Mouse (Mus musculus) erythroid progenitor cell, adult 5-6 weeks (primary cell): ENCODE data around the gene Smurf1. TPM values are rescaled to one million over a fixed set of nuclear protein-coding genes. Genes with fewer than 3 reads are reported as not detected.

Source experiments
- ATAC-seq: replicated peaks from 2 replicates; pipeline ENCODE4 v1.8.0; 2016; ENCODE audit warnings: moderate number of reproducible peaks, mild to moderate bottlenecking, moderate TSS enrichment, inconsistent platforms; ENCODE audit not compliant: poor library complexity, low FRiP score, severe bottlenecking
- total RNA-seq, 2 experiments: library from RNA; stranded (forward) in 1 of 2; stranded (reverse) in 1 of 2; fragments of 150-400 nt in 1 of 2; fragments of 186-747, 209-891 nt in 1 of 2; gene quantifications; 2 replicates each; pipeline versions ENCODE4 v1.2.3 to v1.2.4; 2015 to 2017; ENCODE audit warnings: low replicate concordance in 2 of 2

Gene Smurf1
- total RNA-seq, 2 experiments from 2014 or later: 2.1 TPM; not detected in 1

- no peak for ATAC-seq
Measured at GRCm38 (mm10) chr5:144828365-144829102, 137.1 kb downstream of the Smurf1 start.

Other genes starting within 250 kb of the Smurf1 start
- gene Tmem130, start 204.0 kb downstream of the Smurf1 start, total RNA-seq (2015; ENCODE audit: low replicate concordance): not detected in 2 replicates
- gene Tmem130, start 204.0 kb downstream of the Smurf1 start, total RNA-seq (2017; ENCODE audit: low replicate concordance): not detected in 2 replicates
- gene Trrap, start 198.1 kb downstream of the Smurf1 start, total RNA-seq (2015; ENCODE audit: low replicate concordance): 33.9 and 73.4 TPM in 2 replicates
- gene Trrap, start 198.1 kb downstream of the Smurf1 start, total RNA-seq (2017; ENCODE audit: low replicate concordance): 22.2 and 29.5 TPM in 2 replicates
- not detected in 2 replicates for gene Gm4871, start 66.9 kb upstream of the Smurf1 start, total RNA-seq (2015; ENCODE audit: low replicate concordance)
- gene Gm4871, start 66.9 kb upstream of the Smurf1 start, total RNA-seq (2017; ENCODE audit: low replicate concordance): not detected in 2 replicates
- gene 1700018F24Rik, start 77.1 kb upstream of the Smurf1 start, total RNA-seq (2015; ENCODE audit: low replicate concordance): not detected in 2 replicates
- gene 1700018F24Rik, start 77.1 kb upstream of the Smurf1 start, total RNA-seq (2017; ENCODE audit: low replicate concordance): not detected in 2 replicates
- 54.9 and 76.0 TPM in 2 replicates for gene Arpc1a, start 118.0 kb upstream of the Smurf1 start, total RNA-seq (2015; ENCODE audit: low replicate concordance)
- gene Arpc1a, start 118.0 kb upstream of the Smurf1 start, total RNA-seq (2017; ENCODE audit: low replicate concordance): 17.3 and 34.7 TPM in 2 replicates
- not detected in 2 replicates for gene Kpna7, start 118.2 kb upstream of the Smurf1 start, total RNA-seq (2015; ENCODE audit: low replicate concordance)
- not detected in 2 replicates for gene Kpna7, start 118.2 kb upstream of the Smurf1 start, total RNA-seq (2017; ENCODE audit: low replicate concordance)
- 42.8 and 47.6 TPM in 2 replicates for gene Arpc1b, start 148.4 kb upstream of the Smurf1 start, total RNA-seq (2015; ENCODE audit: low replicate concordance)
- gene Arpc1b, start 148.4 kb upstream of the Smurf1 start, total RNA-seq (2017; ENCODE audit: low replicate concordance): 29.4 and 33.0 TPM in 2 replicates
- gene Pdap1, start 174.4 kb upstream of the Smurf1 start, total RNA-seq (2015; ENCODE audit: low replicate concordance): 33.5 and 34.4 TPM in 2 replicates
- gene Pdap1, start 174.4 kb upstream of the Smurf1 start, total RNA-seq (2017; ENCODE audit: low replicate concordance): 85.3 and 103 TPM in 2 replicates
- gene Bud31, start 174.5 kb upstream of the Smurf1 start, total RNA-seq (2015; ENCODE audit: low replicate concordance): 91.0 and 168 TPM in 2 replicates
- 128 and 139 TPM in 2 replicates for gene Bud31, start 174.5 kb upstream of the Smurf1 start, total RNA-seq (2017; ENCODE audit: low replicate concordance)
- 4.2 and 13.7 TPM in 2 replicates for gene Ptcd1, start 201.3 kb upstream of the Smurf1 start, total RNA-seq (2015; ENCODE audit: low replicate concordance)
- gene Ptcd1, start 201.3 kb upstream of the Smurf1 start, total RNA-seq (2017; ENCODE audit: low replicate concordance): 8.1 and 8.5 TPM in 2 replicates
- 29.8 and 37.8 TPM in 2 replicates for gene Cpsf4, start 201.4 kb upstream of the Smurf1 start, total RNA-seq (2015; ENCODE audit: low replicate concordance)
- gene Cpsf4, start 201.4 kb upstream of the Smurf1 start, total RNA-seq (2017; ENCODE audit: low replicate concordance): 33.1 and 36.8 TPM in 2 replicates
- 185 and 225 TPM in 2 replicates for gene Atp5j2, start 226.2 kb upstream of the Smurf1 start, total RNA-seq (2015; ENCODE audit: low replicate concordance)
- 43.9 and 68.5 TPM in 2 replicates for gene Atp5j2, start 226.2 kb upstream of the Smurf1 start, total RNA-seq (2017; ENCODE audit: low replicate concordance)
- 5.9 and 10.8 TPM in 2 replicates for gene Zkscan14, start 236.0 kb upstream of the Smurf1 start, total RNA-seq (2015; ENCODE audit: low replicate concordance)
- 8.1 and 14.2 TPM in 2 replicates for gene Zkscan14, start 236.0 kb upstream of the Smurf1 start, total RNA-seq (2017; ENCODE audit: low replicate concordance)
- gene Zkscan5, start 238.7 kb upstream of the Smurf1 start, total RNA-seq (2015; ENCODE audit: low replicate concordance): 3.2 and 5.0 TPM in 2 replicates
- 4.2 and 8.2 TPM in 2 replicates for gene Zkscan5, start 238.7 kb upstream of the Smurf1 start, total RNA-seq (2017; ENCODE audit: low replicate concordance)